Mouse (Mus musculus) liver, postnatal 0 days (tissue): ENCODE results near the gene Hpf1.

Experiments used
- CTCF ChIP-seq: sonication (generic); IDR thresholded peaks from 2 replicates; pipeline ENCODE4 v1.5.1; 2016; ENCODE audit warnings: antibody characterized with exemption, low read depth
- EP300 ChIP-seq: IDR thresholded peaks from 2 replicates; pipeline ENCODE4 v1.6.1; 2016; ENCODE audit warnings: antibody characterized with exemption, low read depth, mild to moderate bottlenecking

DNA sequence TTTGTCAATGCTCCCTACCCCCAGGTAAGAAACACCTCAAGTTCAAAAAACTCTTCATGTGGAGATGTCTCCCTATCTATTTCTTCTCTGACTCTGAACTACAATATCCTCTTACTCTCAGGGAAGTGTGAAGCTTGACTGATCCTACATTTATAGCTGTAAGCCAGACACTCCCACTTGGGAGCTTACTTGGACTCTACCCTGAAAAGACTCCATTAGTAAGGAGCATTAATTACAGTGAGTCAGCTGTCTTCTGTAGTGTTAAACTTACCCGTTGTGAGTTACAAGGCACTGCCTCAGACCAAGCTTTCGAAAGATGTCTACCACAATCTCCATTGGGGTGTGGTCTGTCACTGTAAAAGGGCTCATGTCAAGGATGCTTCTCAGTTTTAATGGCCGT, 28.9 kb downstream of the Hpf1 start:
- TF ChIP-seq CTCF (no peak), EP300 (no peak)
